Mouse (Mus musculus) mouse embryonic stem cell (cell line): ENCODE data around the gene Borcs7.

Source experiments
- in situ Hi-C, 2 experiments: fragments of 300-500 bp; cut with MboI; formaldehyde crosslinking; loops; 1 replicate in 1 of 2; 3 replicates in 1 of 2; pipeline ENCODE4 v1.14.3; 2019 to 2020; ENCODE audit warnings: low sequenced_read_pairs in 2 of 2, low pct_unique_long_range_greater_than_20kb in 1 of 2, mixed read lengths in 1 of 2; ENCODE audit not compliant: unreplicated experiment in 1 of 2

Gene Borcs7

DNA sequence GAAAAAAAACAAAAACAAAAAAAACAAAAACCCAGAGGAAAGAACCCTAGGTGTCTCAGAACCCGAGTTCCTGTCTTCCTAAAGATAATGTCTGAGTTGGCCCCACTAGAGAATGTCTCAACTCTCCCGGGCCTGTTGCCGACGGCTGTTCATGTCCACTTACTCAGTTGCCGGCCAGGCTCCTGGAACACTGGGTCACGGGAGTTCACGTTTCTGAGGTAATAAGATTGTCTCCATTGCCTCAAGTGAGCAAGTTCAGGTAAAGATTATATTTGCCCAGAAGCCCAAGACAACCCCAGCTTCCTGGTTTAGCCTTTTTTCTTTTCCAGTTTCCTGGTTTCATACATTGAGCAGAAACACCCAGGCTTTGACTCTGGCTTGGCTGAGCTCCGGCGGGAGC lies 30.9 kb upstream of the Borcs7 start:
- in situ Hi-C loops = no loop called here

DNA sequence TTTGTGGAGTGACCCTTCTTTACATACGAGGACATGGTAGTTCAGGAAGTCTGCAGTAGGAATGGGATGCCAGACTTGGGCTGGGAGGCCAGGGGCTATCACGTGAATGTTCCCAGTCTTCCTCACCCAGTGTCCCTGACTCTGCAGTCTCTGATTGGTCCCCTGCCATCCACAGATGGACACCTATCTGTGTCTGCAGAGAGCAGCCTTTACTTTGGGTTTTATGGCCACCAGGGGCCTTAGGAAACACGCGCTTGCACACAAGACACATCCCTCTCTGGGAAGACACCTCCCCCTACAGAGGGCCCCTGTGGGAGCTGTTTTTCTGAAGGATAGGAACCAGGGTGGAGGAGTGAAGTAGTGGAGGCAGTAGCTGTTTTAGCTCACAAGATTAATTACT lies 28.2 kb upstream of the Borcs7 start:
- in situ Hi-C loops = loop anchor here (5.0 to 10.0 kb wide), 2 partner anchors 81 to 213 kb away; no protein-coding TSS in a partner anchor

GRCm38 (mm10) chr19:46662214-46662613 lies 27.5 kb upstream of the Borcs7 start:
- in situ Hi-C loops = loop anchor here (5.0 to 10.0 kb wide), 2 partner anchors 80 to 213 kb away; no protein-coding TSS in a partner anchor

DNA sequence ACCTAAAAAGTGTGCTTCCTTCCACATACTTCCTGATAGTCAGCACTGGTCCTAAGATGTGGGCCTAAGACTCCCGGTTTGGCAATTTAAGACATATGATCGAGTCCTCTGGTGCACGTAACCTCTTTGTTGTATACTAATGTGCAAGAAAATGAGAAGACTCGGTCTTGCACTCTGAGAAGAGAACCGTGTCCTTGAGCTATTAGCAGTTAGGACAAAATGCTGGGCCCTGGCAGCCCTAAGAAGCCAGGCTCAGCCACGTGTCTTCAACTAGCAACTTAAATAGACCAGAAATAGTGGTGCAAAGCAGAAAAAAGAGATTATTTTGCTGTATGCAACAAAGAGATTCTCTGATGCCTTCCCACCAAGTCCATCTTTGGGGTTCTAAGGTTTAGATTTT lies 26.9 kb upstream of the Borcs7 start:
- in situ Hi-C loops = loop anchor here (5.0 to 10.0 kb wide), 2 partner anchors 80 to 212 kb away; no protein-coding TSS in a partner anchor

- in situ Hi-C loops = loop anchor here in 1 of 2 experiments (5.0 to 10.0 kb wide), 2 partner anchors 67 to 209 kb away; no protein-coding TSS in a partner anchor
Observed at GRCm38 (mm10) chr19:46665474-46665873, 24.2 kb upstream of the Borcs7 start.

GRCm38 (mm10) chr19:46667300-46667699 lies 22.4 kb upstream of the Borcs7 start:
- in situ Hi-C loops = loop anchor here in 1 of 2 experiments (5.0 to 10.0 kb wide), 2 partner anchors 65 to 208 kb away; no protein-coding TSS in a partner anchor

DNA sequence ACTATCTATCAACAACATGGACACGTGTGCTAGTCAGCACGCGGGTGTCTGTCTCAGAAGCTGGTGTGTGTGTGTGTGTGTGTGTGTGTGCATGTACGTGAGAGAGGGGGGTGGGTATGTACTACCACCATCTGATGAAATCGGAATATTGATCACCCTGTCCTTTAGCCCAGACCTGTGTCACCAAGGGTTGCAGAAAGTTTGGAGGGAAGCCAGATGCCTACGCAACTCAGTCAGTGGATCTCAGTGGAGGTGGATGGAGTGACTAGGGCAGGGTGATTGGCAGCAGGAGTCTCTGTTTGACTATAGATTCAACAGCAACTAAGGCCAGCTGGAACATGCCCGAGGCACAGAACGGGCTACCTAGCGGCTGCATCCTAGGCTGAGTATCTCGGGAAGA lies 21.4 kb upstream of the Borcs7 start:
- in situ Hi-C loops = loop anchor here in 1 of 2 experiments (5.0 to 10.0 kb wide), 2 partner anchors 64 to 207 kb away; no protein-coding TSS in a partner anchor

- in situ Hi-C loops = loop anchor here in 1 of 2 experiments (5.0 to 10.0 kb wide), 2 partner anchors 62 to 205 kb away; no protein-coding TSS in a partner anchor
Observed at GRCm38 (mm10) chr19:46669802-46670201, 19.9 kb upstream of the Borcs7 start.

DNA sequence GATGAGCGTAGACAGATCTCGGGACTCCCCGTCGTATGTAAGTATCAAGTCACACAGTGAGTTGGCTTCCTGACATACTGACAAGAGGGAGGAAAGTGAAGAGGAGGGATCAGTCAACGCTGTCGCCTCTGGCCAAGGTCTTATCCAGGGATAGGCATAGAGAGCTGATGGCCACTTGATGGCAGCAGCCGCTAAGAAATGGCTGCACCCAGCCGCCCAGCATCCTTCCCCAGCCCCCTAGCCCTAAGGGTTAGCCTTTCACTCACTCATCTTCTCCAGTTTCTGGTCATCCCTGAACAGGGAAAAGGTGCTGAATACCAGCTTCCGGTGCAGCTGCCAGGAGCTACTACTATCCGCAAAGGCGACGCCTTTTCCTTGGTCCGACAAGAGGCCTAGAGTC lies 19.0 kb upstream of the Borcs7 start:
- in situ Hi-C loops = no loop called here

DNA sequence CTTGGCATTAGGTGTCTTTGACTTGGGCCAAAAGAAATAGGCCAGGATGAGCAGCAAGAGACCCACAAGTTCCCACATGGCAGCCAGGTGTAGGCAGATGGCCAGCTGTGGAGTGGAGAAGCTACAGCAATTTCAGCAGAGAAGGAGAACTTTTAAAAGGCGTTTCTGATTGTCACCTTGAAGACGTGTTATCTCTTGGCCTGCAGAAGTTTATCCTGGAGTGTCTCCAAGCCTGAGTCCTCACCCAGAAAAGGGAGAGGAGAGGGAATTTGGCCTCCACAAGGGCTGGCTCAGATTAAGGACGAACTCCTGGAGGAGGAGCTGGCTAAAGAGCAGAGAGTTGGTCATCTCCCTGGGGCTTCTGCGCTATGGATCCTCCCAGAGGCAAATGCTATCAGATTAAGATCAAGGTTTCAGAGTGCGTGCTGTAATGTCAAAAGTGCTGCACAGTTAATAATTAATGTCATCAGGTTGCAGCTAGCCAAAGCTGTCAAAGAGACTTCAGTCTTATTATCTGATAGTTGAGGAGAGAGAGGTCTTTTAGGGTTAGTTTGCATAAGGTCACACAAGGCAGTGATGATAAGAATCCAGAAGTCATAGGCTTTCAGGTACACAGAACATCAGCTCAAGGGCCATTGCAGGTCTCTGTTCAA lies 16.8 kb upstream of the Borcs7 start, which contains the start of gene Cyp17a1:
Cyp17a1 (minus strand) TSS at position 407 of the 653 bp plus-strand sequence.
- in situ Hi-C loops = no loop called here

DNA sequence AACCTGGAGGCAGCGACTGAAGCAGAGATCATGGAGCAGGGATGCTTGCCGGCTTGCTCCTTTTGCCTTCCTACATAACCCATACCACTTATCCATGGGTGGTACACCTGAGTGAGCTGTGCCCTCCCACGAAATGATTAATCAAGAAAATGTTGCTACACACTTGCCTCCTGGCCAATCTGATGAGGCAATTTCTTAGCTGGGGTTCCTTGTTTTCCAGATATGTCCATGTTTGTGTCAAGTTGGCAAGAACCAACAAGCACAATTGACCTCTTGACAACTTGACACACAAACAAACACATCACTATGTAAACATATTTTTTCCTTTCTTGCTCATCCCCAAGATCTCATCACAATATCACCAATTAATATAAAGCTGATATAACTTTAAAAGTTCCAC lies 14.1 kb upstream of the Borcs7 start:
- in situ Hi-C loops = no loop called here

- in situ Hi-C loops = no loop called here
Observed at GRCm38 (mm10) chr19:46679720-46680383, 9.9 kb upstream of the Borcs7 start.

GRCm38 (mm10) chr19:46690387-46690786 lies 681 bp downstream of the Borcs7 start:
- in situ Hi-C loops = no loop called here

- in situ Hi-C loops = no loop called here
Observed at GRCm38 (mm10) chr19:46691078-46691477, 1.4 kb downstream of the Borcs7 start.

DNA sequence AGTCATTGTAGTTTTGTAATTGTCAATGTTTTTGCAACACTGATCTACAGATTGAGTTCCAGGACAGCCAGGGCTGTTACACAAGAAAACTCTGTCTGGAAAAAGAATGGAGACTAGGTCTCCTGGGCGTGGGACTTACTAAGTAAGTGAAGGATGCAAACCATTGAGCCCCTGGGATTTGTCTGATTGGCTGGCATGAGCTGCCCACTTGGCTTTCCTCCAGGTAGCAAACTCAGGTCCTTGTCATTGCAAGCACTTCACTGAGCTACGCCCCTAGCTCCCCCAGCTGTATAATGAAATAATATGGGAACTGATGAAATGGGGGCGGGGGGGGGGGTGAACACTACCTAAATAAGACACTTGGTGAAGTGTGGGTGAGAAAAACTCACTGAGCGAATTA lies 3.4 kb downstream of the Borcs7 start:
- in situ Hi-C loops = no loop called here

DNA sequence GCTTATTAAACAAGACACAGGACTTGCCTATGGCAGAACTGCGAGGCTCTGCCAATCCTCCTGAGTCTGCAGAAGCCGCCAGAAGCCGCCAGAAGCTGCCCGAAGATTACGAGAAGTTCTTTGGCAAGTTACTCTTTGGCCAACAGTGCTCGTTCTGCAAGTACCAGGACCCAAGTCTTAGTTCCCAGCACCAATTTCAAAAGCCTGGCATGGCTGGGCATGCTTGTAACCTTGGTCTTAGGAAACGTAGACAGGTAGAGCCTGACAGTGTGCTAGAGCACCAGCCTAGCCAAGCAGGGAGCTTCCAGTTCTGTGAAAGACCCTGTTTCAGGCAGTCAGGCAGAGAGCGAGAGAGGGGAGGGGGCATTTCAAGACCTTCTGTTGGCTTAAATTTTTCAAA lies 6.8 kb downstream of the Borcs7 start:
- in situ Hi-C loops = no loop called here

DNA sequence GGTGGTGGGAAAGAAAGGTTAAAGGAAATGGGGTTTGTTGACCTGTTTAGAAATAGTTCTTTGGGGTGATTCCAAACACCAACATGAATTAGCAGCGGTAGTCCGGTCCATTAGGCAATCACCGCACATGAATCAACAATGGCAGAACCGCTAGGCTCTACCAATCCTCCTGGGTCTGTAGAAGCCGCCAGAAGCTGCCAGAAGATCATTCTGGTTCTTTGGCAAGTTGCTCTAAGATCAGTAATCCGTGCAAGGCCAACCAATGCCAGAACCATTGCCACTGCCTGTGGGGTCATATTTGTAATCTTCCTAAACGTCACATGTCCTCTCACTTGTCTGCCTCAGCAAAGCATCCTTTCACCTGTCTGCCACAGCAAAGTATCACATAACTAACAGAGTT lies 7.2 kb downstream of the Borcs7 start:
- in situ Hi-C loops = no loop called here

DNA sequence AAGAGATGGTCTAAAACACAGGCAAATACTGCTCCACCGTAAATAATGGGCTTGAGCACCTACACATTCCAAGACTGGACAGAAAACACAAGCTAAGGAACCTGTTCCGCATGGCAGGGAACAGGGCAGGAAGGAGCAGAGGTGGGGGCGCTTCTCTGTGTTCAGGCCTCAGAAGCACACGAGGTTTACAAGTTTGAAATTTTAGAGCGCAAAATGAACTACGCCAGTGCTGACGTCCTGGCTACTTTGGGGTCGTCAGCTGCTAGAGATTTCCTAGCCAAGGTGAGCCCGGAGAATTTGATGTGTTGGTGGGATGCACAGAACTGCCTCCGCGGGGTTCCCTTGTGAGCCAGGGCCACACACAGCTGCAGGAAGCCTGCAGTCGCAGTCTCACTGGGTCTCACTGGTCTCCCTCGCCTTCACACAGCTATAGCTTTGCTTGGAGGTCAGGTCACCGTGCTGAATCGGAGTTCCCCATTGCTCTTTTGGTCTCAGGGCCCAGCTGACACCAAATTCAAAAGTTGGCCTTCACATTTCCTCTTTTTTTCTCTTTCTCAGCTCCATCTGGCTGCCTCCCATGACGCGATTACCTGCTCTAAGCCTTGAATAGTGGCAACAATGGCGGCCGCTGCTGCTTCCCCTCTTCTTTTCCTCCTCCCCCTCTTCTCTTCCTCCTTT lies 8.3 kb downstream of the Borcs7 start:
- in situ Hi-C loops = no loop called here

DNA sequence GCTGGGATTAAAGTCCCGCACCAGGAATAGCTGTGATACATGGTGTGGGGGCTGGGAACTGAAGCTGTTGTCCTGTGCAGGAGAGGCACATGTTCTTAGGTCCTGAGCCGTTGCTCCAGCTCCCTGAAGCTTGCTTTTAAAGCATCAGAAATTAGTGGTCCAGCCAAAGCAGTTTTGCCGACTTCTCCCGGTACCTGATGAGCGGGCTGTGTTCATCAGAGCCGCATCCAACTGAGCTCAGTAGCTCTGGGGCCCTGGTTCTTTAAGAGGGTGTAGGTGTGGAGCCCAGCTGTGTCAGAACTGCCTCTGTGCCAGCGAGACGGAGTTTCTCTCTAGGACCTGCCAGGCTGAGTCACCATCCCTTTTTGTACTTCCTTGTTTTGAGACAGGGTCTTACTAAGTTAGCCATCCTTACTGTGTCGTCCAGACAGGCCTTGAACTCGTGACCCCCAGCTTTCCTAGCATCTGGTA lies 9.3 kb downstream of the Borcs7 start:
- in situ Hi-C loops = no loop called here
